Mouse (Mus musculus) thymus, adult 2 months (tissue): ENCODE results near the gene Slc25a23.

Experiments used
- CTCF ChIP-seq: fragments of 200-500 bp; IDR thresholded peaks from 2 replicates; pipeline ENCODE4 v1.5.1; 2012; ENCODE audit warnings: mild to moderate bottlenecking, control low read depth, low read length, moderate library complexity, borderline replicate concordance; ENCODE audit not compliant: control insufficient read depth, poor library complexity, insufficient read depth; ENCODE audit errors: extremely low read depth
- POLR2A ChIP-seq: fragments of 200-500 bp; IDR thresholded peaks from 2 replicates; pipeline ENCODE4 v1.6.1; 2012; ENCODE audit warnings: mild to moderate bottlenecking, low read length, control low read depth, moderate library complexity; ENCODE audit not compliant: control insufficient read depth, poor library complexity, insufficient read depth; ENCODE audit errors: extremely low read depth

DNA sequence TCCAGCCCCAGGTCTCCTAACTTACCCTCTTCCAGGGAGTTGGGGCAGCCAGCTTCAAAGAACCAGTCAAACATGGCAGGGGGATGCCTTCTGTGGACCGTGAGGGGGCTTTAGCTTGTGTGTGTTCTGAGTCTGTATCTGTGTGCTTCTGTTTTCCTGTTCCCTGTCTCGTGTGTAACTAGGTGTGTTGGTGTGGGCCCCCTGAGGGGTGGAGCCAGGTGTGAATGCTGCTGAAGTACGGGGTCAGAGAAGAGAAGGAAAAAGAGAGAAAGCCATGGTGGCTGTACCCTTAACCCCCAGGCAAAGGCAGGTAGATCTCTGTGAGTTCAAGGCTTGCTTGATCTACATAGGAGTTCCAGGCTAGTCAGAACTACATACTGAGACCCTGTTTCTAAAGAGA lies 17.3 kb upstream of the Slc25a23 start:
- TF ChIP-seq POLR2A (no peak), CTCF (no peak)
